Mouse (Mus musculus): ENCODE results near the gene Col16a1.

Col16a1 gene

GRCm38 (mm10) chr4:130047331-130048202 lies at the start of gene Col16a1:
Gene Col16a1 (plus strand): TSS chr4:130047840.
- peak; percentile 85 for DNase-seq (ENCODE audit: low spot score)

- DNase-seq (ENCODE audit: low spot score): no peak
Measured at GRCm38 (mm10) chr4:129998124-129998523, 49.5 kb upstream of the Col16a1 start.

GRCm38 (mm10) chr4:130001710-130002109 lies 45.9 kb upstream of the Col16a1 start:
- no peak for DNase-seq (ENCODE audit: low spot score)

GRCm38 (mm10) chr4:130002157-130002556 lies 45.5 kb upstream of the Col16a1 start:
- DNase-seq (ENCODE audit: low spot score): no peak

GRCm38 (mm10) chr4:130005593-130005992 lies 42.0 kb upstream of the Col16a1 start:
- no peak for DNase-seq (ENCODE audit: low spot score)

GRCm38 (mm10) chr4:130006533-130006932 lies 41.1 kb upstream of the Col16a1 start:
- peak; percentile 57 for DNase-seq (ENCODE audit: low spot score)

GRCm38 (mm10) chr4:130009043-130009442 lies 38.6 kb upstream of the Col16a1 start:
- no peak for DNase-seq (ENCODE audit: low spot score)

- no peak for DNase-seq (ENCODE audit: low spot score)
Measured at GRCm38 (mm10) chr4:130010723-130011122, 36.9 kb upstream of the Col16a1 start.

- DNase-seq (ENCODE audit: low spot score): no peak
Measured at GRCm38 (mm10) chr4:130012234-130012633, 35.4 kb upstream of the Col16a1 start.

GRCm38 (mm10) chr4:130013111-130013510 lies 34.5 kb upstream of the Col16a1 start:
- no peak for DNase-seq (ENCODE audit: low spot score)

- no peak for DNase-seq (ENCODE audit: low spot score)
Measured at GRCm38 (mm10) chr4:130016010-130016409, 31.6 kb upstream of the Col16a1 start.

GRCm38 (mm10) chr4:130017036-130017674 lies 30.5 kb upstream of the Col16a1 start:
- DNase-seq (ENCODE audit: low spot score): no peak

GRCm38 (mm10) chr4:130022952-130023351 lies 24.7 kb upstream of the Col16a1 start:
- no peak for DNase-seq (ENCODE audit: low spot score)

- no peak for DNase-seq (ENCODE audit: low spot score)
Measured at GRCm38 (mm10) chr4:130023511-130024231, 24.0 kb upstream of the Col16a1 start.

GRCm38 (mm10) chr4:130025544-130025943 lies 22.1 kb upstream of the Col16a1 start:
- DNase-seq (ENCODE audit: low spot score): no peak

GRCm38 (mm10) chr4:130031146-130031545 lies 16.5 kb upstream of the Col16a1 start:
- DNase-seq (ENCODE audit: low spot score): no peak

GRCm38 (mm10) chr4:130033496-130033895 lies 14.1 kb upstream of the Col16a1 start:
- DNase-seq (ENCODE audit: low spot score): no peak

GRCm38 (mm10) chr4:130036112-130036511 lies 11.5 kb upstream of the Col16a1 start:
- DNase-seq (ENCODE audit: low spot score): no peak

GRCm38 (mm10) chr4:130036573-130037401 lies 10.9 kb upstream of the Col16a1 start:
- DNase-seq (ENCODE audit: low spot score): peak; percentile 76

GRCm38 (mm10) chr4:130039351-130039750 lies 8.3 kb upstream of the Col16a1 start:
- no peak for DNase-seq (ENCODE audit: low spot score)

GRCm38 (mm10) chr4:130041076-130041475 lies 6.6 kb upstream of the Col16a1 start:
- DNase-seq (ENCODE audit: low spot score): no peak

- no peak for DNase-seq (ENCODE audit: low spot score)
Measured at GRCm38 (mm10) chr4:130044211-130044610, 3.4 kb upstream of the Col16a1 start.
